Mouse (Mus musculus) lung, postnatal 14 days (tissue): ENCODE results near the gene Map3k4.
A peak's percentile ranks its signal among the peaks of the same experiment; 100 is the strongest.

Source experiments
- DNase-seq: peaks from one replicate; pipeline ENCODE4 v3.0.0; 2021

Gene Map3k4

GRCm38 (mm10) chr17:12318663-12319201, at the start of gene Map3k4:
Gene Map3k4 (minus strand): TSS chr17:12318796.
- peak; percentile 94 for DNase-seq

GRCm38 (mm10) chr17:12367373-12367930, 48.9 kb upstream of the Map3k4 start:
- peak; percentile 64 for DNase-seq

- DNase-seq: no peak
These were observed 45.8 kb upstream of the Map3k4 start for GRCm38 (mm10) chr17:12364426-12364735.

GRCm38 (mm10) chr17:12363601-12364425, 45.2 kb upstream of the Map3k4 start:
- no peak for DNase-seq

GRCm38 (mm10) chr17:12359876-12360275, 41.3 kb upstream of the Map3k4 start:
- no peak for DNase-seq

GRCm38 (mm10) chr17:12352781-12353180, 34.2 kb upstream of the Map3k4 start:
- DNase-seq: no peak

GRCm38 (mm10) chr17:12351564-12351963, 33.0 kb upstream of the Map3k4 start:
- no peak for DNase-seq

- DNase-seq: no peak
These were observed 28.9 kb upstream of the Map3k4 start for GRCm38 (mm10) chr17:12347462-12347861.

- DNase-seq: no peak
These were observed 25.2 kb upstream of the Map3k4 start for GRCm38 (mm10) chr17:12343702-12344376.

GRCm38 (mm10) chr17:12337156-12337555, 18.6 kb upstream of the Map3k4 start:
- DNase-seq: no peak

GRCm38 (mm10) chr17:12336073-12336868, 17.7 kb upstream of the Map3k4 start:
- DNase-seq: no peak

- no peak for DNase-seq
These were observed 16.5 kb upstream of the Map3k4 start for GRCm38 (mm10) chr17:12335115-12335514.

GRCm38 (mm10) chr17:12327847-12328518, 9.4 kb upstream of the Map3k4 start:
- DNase-seq: peak; percentile 67

GRCm38 (mm10) chr17:12319786-12320185, 1.2 kb upstream of the Map3k4 start:
- DNase-seq: no peak

- peak; percentile 19 for DNase-seq
These were observed 493 bp downstream of the Map3k4 start for GRCm38 (mm10) chr17:12317954-12318651.

- DNase-seq: no peak
These were observed 1.0 kb downstream of the Map3k4 start for GRCm38 (mm10) chr17:12317607-12317953.

- DNase-seq: no peak
These were observed 2.3 kb downstream of the Map3k4 start for GRCm38 (mm10) chr17:12316251-12316650.

- no peak for DNase-seq
These were observed 6.3 kb downstream of the Map3k4 start for GRCm38 (mm10) chr17:12312248-12312647.

- DNase-seq: no peak
These were observed 9.1 kb downstream of the Map3k4 start for GRCm38 (mm10) chr17:12309493-12309892.

- no peak for DNase-seq
These were observed 9.5 kb downstream of the Map3k4 start for GRCm38 (mm10) chr17:12309059-12309458.

- no peak for DNase-seq
These were observed 11.1 kb downstream of the Map3k4 start for GRCm38 (mm10) chr17:12307251-12308135.
